Mouse (Mus musculus) gonadal fat pad, adult 2 months (tissue): ENCODE measurements around the gene Abhd11. TPM values are rescaled to one million over a fixed set of nuclear protein-coding genes. Genes with fewer than 3 reads are reported as not detected.
"Not testable (repeated sequence)": the region's sequence is repeated elsewhere in the genome, so short reads cannot be mapped to it uniquely, and the experiment has no call there.

Experiments used
- DNase-seq: peaks from one replicate; pipeline ENCODE4 v3.0.0-alpha.2; 2012; ENCODE audit warnings: low read depth
- polyA plus RNA-seq: library from polyadenylated mRNA; depleted of rRNA; stranded (reverse); fragments of >200 nt; gene quantifications from 2 replicates; pipeline ENCODE4 v1.2.3, GENCODE M21; 2012; rRNA removed

The Abhd11 gene
- polyA plus RNA-seq: 123 and 152 TPM in 2 replicates

- peak; percentile 100 for DNase-seq
Measured at GRCm38 (mm10) chr5:135008671-135009589, at the start of gene Abhd11. Abhd11 (plus strand) TSS chr5:135009152.

GRCm38 (mm10) chr5:134960430-134960829 is 48.5 kb upstream of the Abhd11 start:
- no peak for DNase-seq

- no peak for DNase-seq
Measured at GRCm38 (mm10) chr5:134961519-134961918, 47.4 kb upstream of the Abhd11 start.

DNA sequence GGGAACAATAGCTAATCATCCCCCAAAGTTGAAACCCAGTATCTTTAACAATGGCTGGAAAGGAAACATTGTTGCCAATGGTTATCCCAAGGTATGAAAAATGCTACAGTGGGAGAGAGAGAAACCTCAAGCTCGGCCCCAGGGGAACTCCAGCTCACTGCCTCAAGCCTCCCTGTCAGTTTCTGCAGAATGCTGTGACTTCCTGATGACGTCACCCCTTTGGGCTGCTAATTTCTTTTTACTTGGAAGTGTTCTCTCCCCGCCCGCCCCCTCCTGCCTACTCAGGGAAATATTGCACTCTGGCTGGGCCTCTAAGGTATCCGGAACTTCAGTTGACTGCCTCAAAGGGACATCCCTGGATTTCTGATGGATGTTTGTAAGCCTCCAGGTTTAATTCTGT is 45.4 kb upstream of the Abhd11 start:
- no peak for DNase-seq

GRCm38 (mm10) chr5:134964655-134965054 is 44.3 kb upstream of the Abhd11 start:
- not testable (repeated sequence) for DNase-seq

DNA sequence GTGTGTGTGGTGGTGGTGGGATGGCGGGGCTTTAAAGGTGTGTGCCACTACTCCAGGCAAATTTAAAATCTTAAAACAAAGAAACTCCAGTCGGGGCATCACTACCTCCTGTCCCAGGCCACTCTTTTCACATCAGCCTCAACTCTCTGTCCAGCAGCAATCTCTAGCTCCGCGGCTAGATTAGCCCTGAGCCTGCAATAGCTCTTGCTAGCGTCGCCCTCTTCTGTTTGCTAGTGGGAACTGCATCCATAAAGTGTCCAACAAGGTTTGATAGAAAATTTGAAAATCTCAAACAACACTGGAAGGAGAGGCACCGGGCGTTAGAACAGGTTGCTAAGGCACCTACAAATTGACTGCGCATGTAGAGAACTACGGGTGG is 43.5 kb upstream of the Abhd11 start:
- no peak for DNase-seq

GRCm38 (mm10) chr5:134965852-134966821 is 42.8 kb upstream of the Abhd11 start:
- DNase-seq: peak; percentile 71

DNA sequence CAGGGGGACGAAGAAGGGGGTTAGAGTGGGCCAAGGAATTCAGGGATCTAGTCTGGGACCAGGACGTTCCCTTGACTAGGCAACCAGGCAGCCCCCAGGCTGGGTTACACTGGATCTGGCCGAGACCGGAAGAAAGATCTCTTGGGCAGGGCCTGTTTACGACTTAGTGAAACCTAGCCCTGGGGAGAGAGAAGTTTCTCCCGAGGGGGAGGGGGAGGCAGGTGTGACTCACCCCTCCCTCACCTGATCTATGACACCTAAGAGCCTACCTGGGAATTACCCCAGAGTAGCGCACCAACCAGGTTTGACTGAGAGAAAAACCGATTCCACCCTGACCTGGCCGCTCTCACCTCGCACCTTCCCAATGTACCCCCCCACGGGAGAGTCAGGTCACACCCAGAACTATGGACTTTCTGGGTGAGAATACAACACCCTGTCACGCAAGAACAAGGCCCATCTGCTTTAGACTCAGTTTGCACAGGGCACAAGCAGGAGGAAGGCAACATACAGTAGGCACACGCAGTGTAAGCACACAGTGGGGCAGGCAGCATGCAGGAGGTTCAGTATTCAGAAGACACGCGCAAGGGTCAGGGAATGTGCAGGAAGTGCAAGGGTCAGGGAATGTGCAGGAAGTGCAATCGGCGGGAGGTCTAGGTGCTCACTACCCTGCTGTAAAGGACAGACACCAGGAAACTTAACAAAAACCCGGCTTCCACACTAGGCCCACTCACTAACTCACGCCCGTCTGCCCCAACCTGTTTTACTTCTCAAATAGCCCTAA is 41.6 kb upstream of the Abhd11 start:
- no peak for DNase-seq

- no peak for DNase-seq
Measured at GRCm38 (mm10) chr5:134970671-134971070, 38.3 kb upstream of the Abhd11 start.

DNA sequence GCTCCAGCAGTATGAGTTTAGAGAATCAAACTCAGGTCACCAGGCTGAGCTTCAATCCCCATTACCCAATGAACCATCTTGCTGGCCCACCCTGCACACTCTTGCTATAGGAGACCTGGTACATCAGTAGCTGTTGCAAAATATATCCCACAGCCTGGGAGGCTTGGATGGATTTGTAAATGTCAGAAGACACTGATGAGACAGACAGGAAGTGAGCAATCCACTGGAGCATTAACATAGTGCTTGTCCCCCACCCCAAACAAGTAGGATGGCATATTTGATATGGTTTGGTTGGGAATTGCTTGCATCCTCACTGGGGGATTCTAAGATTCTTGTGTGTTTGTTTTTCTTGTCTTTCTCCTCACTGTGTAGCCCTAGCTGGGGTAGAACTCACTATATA is 35.9 kb upstream of the Abhd11 start:
- no peak for DNase-seq

- DNase-seq: no peak
Measured at GRCm38 (mm10) chr5:134973526-134973925, 35.4 kb upstream of the Abhd11 start.

DNA sequence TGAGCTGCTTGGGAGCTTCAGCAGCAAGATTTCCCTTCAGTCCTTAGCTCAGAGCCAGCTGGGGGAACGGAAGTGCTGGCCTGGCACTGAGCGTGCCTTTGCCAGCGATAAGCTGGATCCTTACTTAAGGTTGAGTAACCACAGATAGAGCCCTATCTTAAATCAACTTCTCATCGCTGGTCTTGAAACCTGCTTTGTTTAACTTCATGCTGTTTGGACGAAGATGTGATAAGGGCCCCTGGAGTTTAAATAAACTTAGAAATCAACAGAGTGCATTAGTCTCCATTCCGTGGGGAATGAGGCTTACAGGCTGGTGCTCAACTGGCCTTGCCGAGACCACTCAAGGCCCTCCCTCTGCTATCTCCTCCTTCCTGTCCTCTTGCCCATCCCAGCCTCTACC is 34.7 kb upstream of the Abhd11 start:
- no peak for DNase-seq

GRCm38 (mm10) chr5:134974921-134975320 is 34.0 kb upstream of the Abhd11 start:
- DNase-seq: no peak

- no peak for DNase-seq
Measured at GRCm38 (mm10) chr5:134976164-134976563, 32.8 kb upstream of the Abhd11 start.

DNA sequence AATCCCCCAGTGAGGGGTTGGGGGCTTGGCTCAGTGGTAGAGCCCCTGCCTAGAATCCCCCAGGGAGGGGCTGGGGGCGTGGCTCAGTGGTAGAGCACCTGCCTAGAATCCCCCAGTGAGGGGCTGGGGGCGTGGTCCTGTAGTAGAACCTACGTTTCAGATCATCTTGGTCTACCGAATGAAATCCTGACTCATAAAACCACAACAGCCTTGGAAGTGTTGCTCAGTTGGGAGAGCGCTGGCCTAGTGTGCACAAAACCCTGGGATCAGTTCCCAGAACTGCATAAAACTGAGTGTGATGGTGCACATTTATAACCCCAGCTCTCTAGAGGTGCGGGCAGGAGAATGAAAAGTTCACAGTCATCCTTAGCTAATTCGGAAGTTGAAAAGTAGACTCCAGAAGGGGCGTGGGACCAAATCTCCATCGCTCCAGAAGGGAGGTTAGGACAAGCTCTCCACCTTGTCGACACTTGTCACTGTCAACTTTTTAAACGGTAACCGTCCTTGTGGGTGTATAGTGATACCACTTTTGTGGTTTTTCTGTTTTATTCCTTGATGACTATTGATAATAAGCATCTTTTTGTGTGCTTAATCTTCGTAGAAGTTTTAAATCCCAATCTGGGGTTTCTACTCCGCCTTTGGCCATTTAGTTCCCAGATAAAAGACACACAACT is 32.2 kb upstream of the Abhd11 start:
- DNase-seq: no peak

DNA sequence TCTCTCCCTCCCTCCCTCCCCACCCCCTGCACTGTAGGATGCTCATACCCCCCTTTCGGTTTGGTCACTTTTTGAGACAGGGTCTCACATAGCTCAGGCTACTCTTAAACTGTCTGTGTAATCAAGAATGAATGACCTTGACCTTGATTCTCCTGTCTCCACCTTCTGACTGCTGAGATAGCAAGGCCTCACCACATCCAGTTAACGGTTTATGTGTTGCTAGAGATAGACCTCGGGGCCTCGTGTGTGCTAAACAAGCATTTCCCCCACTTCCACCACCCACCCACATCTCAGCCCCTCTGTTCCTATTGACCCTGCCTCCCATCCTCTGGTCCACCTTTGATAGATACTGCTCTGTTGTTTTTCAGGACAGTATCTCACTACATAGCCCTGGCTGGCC is 31.1 kb upstream of the Abhd11 start:
- no peak for DNase-seq

- no peak for DNase-seq
Measured at GRCm38 (mm10) chr5:134981149-134981548, 27.8 kb upstream of the Abhd11 start.

DNA sequence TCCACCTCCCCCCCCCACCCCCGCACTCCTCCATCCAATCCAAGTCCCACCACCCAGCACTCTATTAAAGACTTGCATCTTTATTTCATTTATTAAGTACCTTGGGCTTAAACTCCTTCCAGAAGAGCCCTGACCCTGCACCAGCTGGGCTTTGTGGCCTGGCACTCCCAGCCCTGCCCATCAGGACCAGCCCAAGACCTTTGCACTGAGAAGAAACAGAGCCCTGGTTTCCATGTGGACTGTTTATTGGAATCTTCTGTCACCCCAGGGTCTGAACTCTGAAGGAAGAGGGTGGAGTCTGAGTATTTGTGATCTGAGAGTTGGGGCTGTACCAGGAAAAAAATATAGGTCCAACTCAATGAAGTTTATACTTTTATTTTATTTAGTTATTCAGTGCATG is 25.8 kb upstream of the Abhd11 start:
- DNase-seq: no peak

DNA sequence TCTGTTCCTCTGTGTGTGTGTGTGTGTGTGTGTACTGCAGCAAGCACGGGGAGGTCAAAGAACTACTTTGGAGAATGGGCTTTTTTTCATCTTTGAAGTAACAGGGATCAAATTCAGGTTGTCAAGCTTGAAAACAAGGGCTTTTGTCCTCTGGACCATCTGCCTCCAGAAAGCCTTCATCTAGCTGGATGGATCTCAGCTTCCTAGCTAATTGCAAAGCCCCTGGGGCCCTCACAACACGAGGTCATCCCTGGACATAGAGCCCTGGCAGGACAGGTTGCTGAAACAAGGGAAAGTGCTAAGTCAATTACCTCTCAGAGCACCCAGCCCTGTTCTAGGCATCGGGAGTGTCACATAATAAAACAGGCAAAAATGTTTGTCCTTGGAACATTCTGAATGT is 25.2 kb upstream of the Abhd11 start:
- DNase-seq: no peak

GRCm38 (mm10) chr5:134985633-134986297 is 23.2 kb upstream of the Abhd11 start, which contains the start of gene Cldn3:
Cldn3 (plus strand) TSS chr5:134986214.
- no peak for DNase-seq
